Mouse (Mus musculus): ENCODE measurements around the gene Gba2.
"Not testable (repeated sequence)": the region's sequence is repeated elsewhere in the genome, so short reads cannot be mapped to it uniquely, and the experiment has no call there.

Gene Gba2

GRCm38 (mm10) chr4:43553891-43554290 is 24.8 kb downstream of the Gba2 start:
- DNase-seq (ENCODE audit: low spot score in 2 of 2): no peak

GRCm38 (mm10) chr4:43552437-43552836 is 26.2 kb downstream of the Gba2 start:
- DNase-seq (ENCODE audit: low spot score in 2 of 2): no peak

GRCm38 (mm10) chr4:43551854-43552253 is 26.8 kb downstream of the Gba2 start:
- DNase-seq (ENCODE audit: low spot score in 2 of 2): not testable (repeated sequence)

- no peak for DNase-seq (ENCODE audit: low spot score in 2 of 2)
These were observed 29.6 kb downstream of the Gba2 start for GRCm38 (mm10) chr4:43549055-43549454.

- no peak for DNase-seq (ENCODE audit: low spot score in 2 of 2)
These were observed 31.5 kb downstream of the Gba2 start for GRCm38 (mm10) chr4:43547160-43547559.

GRCm38 (mm10) chr4:43546375-43547047 is 32.2 kb downstream of the Gba2 start:
- DNase-seq (ENCODE audit: low spot score in 2 of 2): no peak

- DNase-seq (ENCODE audit: low spot score in 2 of 2): no peak
These were observed 36.6 kb downstream of the Gba2 start for GRCm38 (mm10) chr4:43542044-43542443.

GRCm38 (mm10) chr4:43536031-43536430 is 42.6 kb downstream of the Gba2 start:
- DNase-seq (ENCODE audit: low spot score in 2 of 2): no peak

GRCm38 (mm10) chr4:43535628-43536027 is 43.0 kb downstream of the Gba2 start:
- no peak for DNase-seq (ENCODE audit: low spot score in 2 of 2)

GRCm38 (mm10) chr4:43533270-43533669 is 45.4 kb downstream of the Gba2 start:
- DNase-seq (ENCODE audit: low spot score in 2 of 2): no peak

GRCm38 (mm10) chr4:43530581-43530980 is 48.1 kb downstream of the Gba2 start:
- DNase-seq (ENCODE audit: low spot score in 2 of 2): peak; percentile 79 to 92

GRCm38 (mm10) chr4:43530081-43530501 is 48.6 kb downstream of the Gba2 start:
- DNase-seq (ENCODE audit: low spot score in 2 of 2): no peak

GRCm38 (mm10) chr4:43528487-43528886 is 50.2 kb downstream of the Gba2 start:
- DNase-seq (ENCODE audit: low spot score in 2 of 2): no peak

GRCm38 (mm10) chr4:43527880-43528279 is 50.8 kb downstream of the Gba2 start:
- DNase-seq (ENCODE audit: low spot score in 2 of 2): no peak

GRCm38 (mm10) chr4:43519956-43520355 is 58.7 kb downstream of the Gba2 start:
- peak; percentile 82 to 94 for DNase-seq (ENCODE audit: low spot score in 2 of 2)

GRCm38 (mm10) chr4:43519551-43519950 is 59.1 kb downstream of the Gba2 start:
- no peak for DNase-seq (ENCODE audit: low spot score in 2 of 2)

All from spleen, postnatal 4 days (tissue).